Mouse (Mus musculus): ENCODE measurements around the gene Plcb1. TPM values are rescaled to one million over a fixed set of nuclear protein-coding genes. Genes with fewer than 3 reads are reported as not detected.

Plcb1 gene
- polyA plus RNA-seq, 1 experiment from 2014 or later, result 21.5 TPM

GRCm38 (mm10) chr2:135101943-135102342 lies 316.1 kb downstream of the Plcb1 start:
- no peaks in the 10 kb centered on the region for H3K36me3 ChIP-seq (ENCODE audit: insufficient read depth)
- no peak overlapping the region for H3K27ac ChIP-seq (ENCODE audit: low read depth)
- no peaks in the 10 kb centered on the region for H3K27me3 ChIP-seq (ENCODE audit: insufficient read depth, low read length)
- H3K9me3 ChIP-seq (ENCODE audit: low read depth, low read length), result no peaks in the 10 kb centered on the region
- no peak overlapping the region for H3K4me2 ChIP-seq
- DNase-seq (no peak), ATAC-seq (ENCODE audit: insufficient read depth) (no peak)
- no peaks in the 10 kb centered on the region for H3K4me1 ChIP-seq (ENCODE audit: insufficient read depth)
- H3K4me3 ChIP-seq (ENCODE audit: low read depth, low read length), result no peak overlapping the region
- 72% methylated on average over 1 of the region's 1 CpGs for WGBS
- no peak for TF ChIP-seq CTCF (IDR thresholded peaks at IDR 0.05; ENCODE audit: low read depth)
- no peak overlapping the region for H3K9ac ChIP-seq

GRCm38 (mm10) chr2:135106649-135107048 lies 320.8 kb downstream of the Plcb1 start:
- Histone ChIP-seq H3K27ac (ENCODE audit: low read depth) (no peak overlapping the region), H3K9me3 (ENCODE audit: low read depth, low read length) (no peaks in the 10 kb centered on the region), H3K9ac (no peak overlapping the region), H3K4me2 (no peak overlapping the region), H3K27me3 (ENCODE audit: insufficient read depth, low read length) (no peaks in the 10 kb centered on the region), H3K4me3 (ENCODE audit: low read depth, low read length) (no peak overlapping the region), H3K36me3 (ENCODE audit: insufficient read depth) (no peaks in the 10 kb centered on the region), H3K4me1 (ENCODE audit: insufficient read depth) (no peaks in the 10 kb centered on the region)
- no peak for TF ChIP-seq CTCF (IDR thresholded peaks at IDR 0.05; ENCODE audit: low read depth)
- DNase-seq, result no peak
- 96% methylated on average over 4 of the region's 4 CpGs for WGBS
- no peak for ATAC-seq (ENCODE audit: insufficient read depth)

GRCm38 (mm10) chr2:135108607-135109006 lies 322.7 kb downstream of the Plcb1 start:
- Histone ChIP-seq H3K9ac (no peak overlapping the region), H3K9me3 (ENCODE audit: low read depth, low read length) (no peaks in the 10 kb centered on the region), H3K4me3 (ENCODE audit: low read depth, low read length) (no peak overlapping the region), H3K36me3 (ENCODE audit: insufficient read depth) (no peaks in the 10 kb centered on the region), H3K27me3 (ENCODE audit: insufficient read depth, low read length) (no peaks in the 10 kb centered on the region), H3K4me2 (no peak overlapping the region), H3K4me1 (ENCODE audit: insufficient read depth) (no peaks in the 10 kb centered on the region), H3K27ac (ENCODE audit: low read depth) (no peak overlapping the region)
- WGBS, result 68% methylated on average over 2 of the region's 2 CpGs
- no peak for ATAC-seq (ENCODE audit: insufficient read depth)
- no peak for TF ChIP-seq CTCF (IDR thresholded peaks at IDR 0.05; ENCODE audit: low read depth)
- no peak for DNase-seq

- H3K4me2 ChIP-seq, result no peak overlapping the region
- no peak overlapping the region for H3K9ac ChIP-seq
- H3K27ac ChIP-seq (ENCODE audit: low read depth), result no peak overlapping the region
- ATAC-seq (ENCODE audit: insufficient read depth), result no peak
- 85% methylated on average over 3 of the region's 3 CpGs for WGBS
- no peaks in the 10 kb centered on the region for H3K4me1 ChIP-seq (ENCODE audit: insufficient read depth)
- TF ChIP-seq CTCF (IDR thresholded peaks at IDR 0.05; ENCODE audit: low read depth), result no peak
- no peak for DNase-seq
- H3K36me3 ChIP-seq (ENCODE audit: insufficient read depth), result no peaks in the 10 kb centered on the region
- H3K4me3 ChIP-seq (ENCODE audit: low read depth, low read length), result no peak overlapping the region
- H3K9me3 ChIP-seq (ENCODE audit: low read depth, low read length), result no peaks in the 10 kb centered on the region
- H3K27me3 ChIP-seq (ENCODE audit: insufficient read depth, low read length), result no peaks in the 10 kb centered on the region
Observed at GRCm38 (mm10) chr2:135114501-135115128, 328.7 kb downstream of the Plcb1 start.

GRCm38 (mm10) chr2:135123057-135123456 lies 337.2 kb downstream of the Plcb1 start:
- WGBS, result 53% methylated on average over 4 of the region's 4 CpGs
- no peak overlapping the region for H3K4me3 ChIP-seq (ENCODE audit: low read depth, low read length)
- H3K9me3 ChIP-seq (ENCODE audit: low read depth, low read length), result no peaks in the 10 kb centered on the region
- DNase-seq (peak; percentile 11), ATAC-seq (ENCODE audit: insufficient read depth) (no peak)
- H3K4me1 ChIP-seq (ENCODE audit: insufficient read depth), result no peaks in the 10 kb centered on the region
- no peaks in the 10 kb centered on the region for H3K27me3 ChIP-seq (ENCODE audit: insufficient read depth, low read length)
- H3K27ac ChIP-seq (ENCODE audit: low read depth), result peak overlapping the region; percentile 6; the same call in 1 of the 2 replicates
- H3K4me2 ChIP-seq, result no peak overlapping the region
- no peak overlapping the region for H3K9ac ChIP-seq
- no peaks in the 10 kb centered on the region for H3K36me3 ChIP-seq (ENCODE audit: insufficient read depth)
- TF ChIP-seq CTCF (IDR thresholded peaks at IDR 0.05; ENCODE audit: low read depth), result no peak

- peak; percentile 96 for ATAC-seq (ENCODE audit: insufficient read depth)
- DNase-seq, result peak; percentile 77
Observed at GRCm38 (mm10) chr2:135123695-135124343, 338.0 kb downstream of the Plcb1 start.

GRCm38 (mm10) chr2:135140576-135140975 lies 354.7 kb downstream of the Plcb1 start:
- Histone ChIP-seq H3K27me3 (ENCODE audit: insufficient read depth, low read length) (no peaks in the 10 kb centered on the region), H3K27ac (ENCODE audit: low read depth) (no peak overlapping the region), H3K36me3 (ENCODE audit: insufficient read depth) (no peaks in the 10 kb centered on the region), H3K4me3 (ENCODE audit: low read depth, low read length) (no peak overlapping the region), H3K4me1 (ENCODE audit: insufficient read depth) (0 out of 2 replicates have a peak, but pooled peaks cover 5% of the 10 kb centered on the region), H3K9me3 (ENCODE audit: low read depth, low read length) (no peaks in the 10 kb centered on the region), H3K9ac (no peak overlapping the region), H3K4me2 (peak overlapping the region; percentile 44)
- DNase-seq (no peak), ATAC-seq (ENCODE audit: insufficient read depth) (no peak; the same call in 1 of the 2 replicates)
- 8% methylated on average over 8 of the region's 8 CpGs for WGBS
- no peak for TF ChIP-seq CTCF (IDR thresholded peaks at IDR 0.05; ENCODE audit: low read depth)

More at GRCm38 (mm10) chr2:135123695-135124343, 338.0 kb downstream of the Plcb1 start:
- no peak overlapping the region for H3K4me3 ChIP-seq (ENCODE audit: low read depth, low read length)
- no peak overlapping the region for H3K9ac ChIP-seq
- no peaks in the 10 kb centered on the region for H3K27me3 ChIP-seq (ENCODE audit: insufficient read depth, low read length)
- no peak for TF ChIP-seq CTCF (IDR thresholded peaks at IDR 0.05; ENCODE audit: low read depth)
- H3K9me3 ChIP-seq (ENCODE audit: low read depth, low read length), result no peaks in the 10 kb centered on the region
- no peak overlapping the region for H3K4me2 ChIP-seq
- H3K27ac ChIP-seq (ENCODE audit: low read depth), result no peak overlapping the region
- no peaks in the 10 kb centered on the region for H3K4me1 ChIP-seq (ENCODE audit: insufficient read depth)
- WGBS, result 46% methylated on average over 4 of the region's 4 CpGs
- no peaks in the 10 kb centered on the region for H3K36me3 ChIP-seq (ENCODE audit: insufficient read depth)

Measured in lung, embryonic 14.5 days (tissue).